Mouse (Mus musculus) ES-E14 (cell line): ENCODE data around the gene Dpp6.

Experiments
- CHD2 ChIP-seq: IDR thresholded peaks from 2 replicates; pipeline ENCODE4 v1.6.1; 2014; ENCODE audit warnings: mild to moderate bottlenecking, low read depth, low read length, inconsistent platforms
- HCFC1 ChIP-seq: IDR thresholded peaks from 2 replicates; pipeline ENCODE4 v1.6.1; 2012; ENCODE audit warnings: low read length, inconsistent platforms, borderline replicate concordance; ENCODE audit not compliant: insufficient read depth
- MAFK ChIP-seq: IDR thresholded peaks from 2 replicates; pipeline ENCODE4 v1.6.1; 2014; ENCODE audit warnings: mild to moderate bottlenecking, low read depth, low read length, inconsistent platforms; ENCODE audit not compliant: insufficient read depth
- ZC3H11A ChIP-seq: IDR thresholded peaks from 2 replicates; pipeline ENCODE4 v1.6.1; 2012; ENCODE audit warnings: low read depth, mild to moderate bottlenecking, inconsistent platforms, low read length, borderline replicate concordance
- ZNF384 ChIP-seq: IDR thresholded peaks from 2 replicates; pipeline ENCODE4 v1.6.1; 2012; ENCODE audit warnings: low read depth, low read length, inconsistent platforms

GRCm38 (mm10) chr5:27732288-27732868 lies 915.4 kb downstream of the Dpp6 start:
- TF ChIP-seq ZNF384, result no peak
- TF ChIP-seq HCFC1, result no peak
- TF ChIP-seq CHD2, result no peak
- no peak for TF ChIP-seq ZC3H11A
- no peak for TF ChIP-seq MAFK
